Mouse (Mus musculus) myocyte (in vitro differentiated cells): ENCODE results near the gene Plcl2. TPM values are rescaled to one million over a fixed set of nuclear protein-coding genes. Genes with fewer than 3 reads are reported as not detected.
"Not testable (repeated sequence)": the region's sequence is repeated elsewhere in the genome, so short reads cannot be mapped to it uniquely, and the experiment has no call there.

ENCODE experiments used
- H3K27me3 ChIP-seq: one replicate; pipeline ENCODE4 v1.6.1; 2011; ENCODE audit not compliant: control insufficient read depth, insufficient read depth, insufficient read length
- H3K36me3 ChIP-seq: one replicate; pipeline ENCODE4 v1.6.1; 2011; ENCODE audit not compliant: control insufficient read depth, insufficient read depth
- H3K4me2 ChIP-seq: one replicate; pipeline ENCODE4 v1.6.1; 2011; ENCODE audit warnings: low read depth, control low read depth
- H3K4me3 ChIP-seq: one replicate; pipeline ENCODE4 v1.5.1; 2011; ENCODE audit warnings: mild to moderate bottlenecking, control low read depth, moderate library complexity
- H3K79me2 ChIP-seq: one replicate; pipeline ENCODE4 v1.6.1; 2011; ENCODE audit not compliant: control insufficient read depth, insufficient read depth
- H3ac ChIP-seq: one replicate; pipeline ENCODE4 v1.6.1; 2011; ENCODE audit not compliant: control insufficient read depth, insufficient read length
- CEBPB ChIP-seq: IDR thresholded peaks from 2 replicates; pipeline ENCODE4 v1.6.1; 2011; ENCODE audit warnings: mild to moderate bottlenecking, moderate library complexity; ENCODE audit not compliant: poor library complexity, insufficient read depth, severe bottlenecking
- E2F4 ChIP-seq: IDR thresholded peaks from one replicate; pipeline ENCODE4 v1.6.1; 2011; ENCODE audit warnings: mild to moderate bottlenecking, control low read depth, moderate library complexity; ENCODE audit not compliant: insufficient read depth
- MAX ChIP-seq: IDR thresholded peaks from one replicate; pipeline ENCODE4 v1.6.1; 2011; ENCODE audit warnings: low read depth, mild to moderate bottlenecking, control low read depth
- MYOD1 ChIP-seq, 3 experiments: IDR thresholded peaks; one replicate each; pipeline ENCODE4 v1.6.1; 2011; ENCODE audit warnings: control low read depth in 2 of 3, low read depth in 2 of 3, mild to moderate bottlenecking in 2 of 3, moderate library complexity in 1 of 3; ENCODE audit not compliant: insufficient read length in 2 of 3, control insufficient read depth in 1 of 3
- MYOG ChIP-seq, 3 experiments: IDR thresholded peaks; one replicate each; pipeline ENCODE4 v1.6.1; 2011; ENCODE audit warnings: control low read depth in 2 of 3, low read depth in 2 of 3, mild to moderate bottlenecking in 2 of 3; ENCODE audit not compliant: insufficient read length in 2 of 3, control insufficient read depth in 1 of 3, insufficient read depth in 1 of 3
- POLR2A ChIP-seq: IDR thresholded peaks from one replicate; pipeline ENCODE4 v1.6.1; 2011; ENCODE audit warnings: low read depth, mild to moderate bottlenecking, control low read depth, moderate library complexity; ENCODE audit not compliant: insufficient read length
- POLR2AphosphoS2 ChIP-seq: IDR thresholded peaks from one replicate; pipeline ENCODE4 v1.6.1; 2011; ENCODE audit warnings: low read depth, control low read depth; ENCODE audit not compliant: insufficient read length
- REST ChIP-seq: IDR thresholded peaks from one replicate; pipeline ENCODE4 v1.6.1; 2011; ENCODE audit warnings: mild to moderate bottlenecking, control low read depth, moderate library complexity; ENCODE audit not compliant: insufficient read depth, insufficient read length
- SRF ChIP-seq: IDR thresholded peaks from one replicate; pipeline ENCODE4 v1.6.1; 2011; ENCODE audit warnings: low read depth; ENCODE audit not compliant: control insufficient read depth, insufficient read length
- TCF12 ChIP-seq: IDR thresholded peaks from one replicate; pipeline ENCODE4 v1.6.1; 2011; ENCODE audit warnings: mild to moderate bottlenecking, control low read depth; ENCODE audit not compliant: poor library complexity, insufficient read depth, severe bottlenecking
- TCF3 ChIP-seq: IDR thresholded peaks from one replicate; pipeline ENCODE4 v1.6.1; 2011; ENCODE audit warnings: low read depth, control low read depth; ENCODE audit not compliant: insufficient read length
- USF1 ChIP-seq: IDR thresholded peaks from one replicate; pipeline ENCODE4 v1.6.1; 2011; ENCODE audit warnings: low read depth, mild to moderate bottlenecking, control low read depth, moderate library complexity
- polyA plus RNA-seq: library from polyadenylated mRNA; unstranded; fragments of >200 nt; fragmentation: generic; extraction: Trizol; gene quantifications from one replicate; pipeline ENCODE4 v1.2.1, GENCODE M21; 2012; ENCODE audit warnings: missing spikeins

Gene Plcl2
- polyA plus RNA-seq, 1 experiment, result 13.2 TPM

DNA sequence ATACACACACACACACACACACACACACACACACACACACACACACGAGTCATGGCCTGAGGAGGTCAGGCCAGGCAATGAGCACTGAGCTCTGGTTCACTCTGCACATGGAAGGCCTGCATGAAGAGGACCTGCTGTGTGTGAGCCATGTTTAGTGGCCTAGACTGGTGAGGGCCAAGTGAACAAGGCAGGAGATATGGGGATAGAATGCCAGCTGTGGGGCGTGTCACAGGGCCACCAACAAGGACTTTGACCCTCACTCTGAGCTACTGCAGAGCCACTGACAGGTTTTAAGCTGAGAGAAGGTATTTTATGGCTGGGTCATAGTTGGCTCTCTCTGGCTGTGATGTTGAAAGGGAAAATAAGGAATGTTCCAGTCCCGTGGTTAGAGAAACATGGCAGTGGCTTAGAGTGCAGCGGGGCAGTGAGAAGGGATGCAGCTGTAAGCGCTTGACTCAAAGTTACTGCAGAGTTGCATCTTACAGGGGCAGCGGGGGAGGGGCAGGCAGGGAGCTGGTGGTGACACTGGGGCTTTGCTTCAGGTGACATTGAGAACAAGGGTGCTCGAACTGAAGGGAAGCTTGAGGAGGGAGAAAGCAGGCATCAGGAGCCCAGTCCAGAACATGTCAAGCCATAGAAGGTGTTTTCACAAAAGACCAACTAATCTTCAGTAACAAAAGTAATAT is 175.9 kb downstream of the Plcl2 start:
- peaks cover 3% of the 10 kb centered on the region for H3K36me3 ChIP-seq
- TF ChIP-seq MYOG (IDR thresholded peaks at IDR 0.05; ENCODE audit: control insufficient read depth in 1 of 3, insufficient read depth in 1 of 3, insufficient read length in 2 of 3, low read depth in 2 of 3), result no peak
- TF ChIP-seq CEBPB, result no peak
- no peak for TF ChIP-seq REST
- no peak for TF ChIP-seq POLR2AphosphoS2
- no peak for TF ChIP-seq TCF12
- TF ChIP-seq MAX, result no peak
- no peak for TF ChIP-seq TCF3
- no peaks in the 10 kb centered on the region for H3K79me2 ChIP-seq
- no peak overlapping the region for H3K4me2 ChIP-seq
- H3ac ChIP-seq, result no peak overlapping the region
- no peak overlapping the region for H3K4me3 ChIP-seq
- no peaks in the 10 kb centered on the region for H3K27me3 ChIP-seq

DNA sequence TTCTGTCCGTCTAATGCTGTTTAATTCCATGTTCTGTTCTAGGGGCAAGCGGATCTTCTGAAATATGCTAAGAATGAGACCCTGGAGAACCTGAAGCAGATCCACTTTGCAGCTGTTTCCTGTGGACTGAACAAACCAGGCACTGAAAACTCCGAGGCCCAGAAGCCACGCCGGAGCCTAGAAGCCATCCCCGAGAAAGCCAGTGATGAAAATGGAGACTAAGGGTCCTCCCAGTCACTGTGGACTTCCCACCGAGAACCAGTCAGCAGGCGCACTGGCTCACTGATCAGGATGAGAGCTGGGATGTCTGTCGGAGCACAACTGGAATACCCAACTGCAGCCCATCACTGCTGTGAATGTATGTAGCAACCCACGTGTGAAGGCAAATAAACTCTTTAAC is 178.5 kb downstream of the Plcl2 start:
- H3K4me3 ChIP-seq, result no peak overlapping the region
- peaks cover 3% of the 10 kb centered on the region for H3K36me3 ChIP-seq
- H3ac ChIP-seq, result no peak overlapping the region
- H3K79me2 ChIP-seq, result no peaks in the 10 kb centered on the region
- TF ChIP-seq MAX (no peak), USF1 (no peak), MYOG (IDR thresholded peaks at IDR 0.05; ENCODE audit: control insufficient read depth in 1 of 3, insufficient read depth in 1 of 3, insufficient read length in 2 of 3, low read depth in 2 of 3) (no peak), REST (no peak), TCF3 (no peak), MYOD1 (IDR thresholded peaks at IDR 0.05; ENCODE audit: control insufficient read depth in 1 of 3, insufficient read length in 2 of 3, low read depth in 2 of 3) (no peak), CEBPB (no peak), SRF (no peak), POLR2AphosphoS2 (no peak), POLR2A (no peak)
- H3K4me2 ChIP-seq, result no peak overlapping the region
- H3K27me3 ChIP-seq, result no peaks in the 10 kb centered on the region

DNA sequence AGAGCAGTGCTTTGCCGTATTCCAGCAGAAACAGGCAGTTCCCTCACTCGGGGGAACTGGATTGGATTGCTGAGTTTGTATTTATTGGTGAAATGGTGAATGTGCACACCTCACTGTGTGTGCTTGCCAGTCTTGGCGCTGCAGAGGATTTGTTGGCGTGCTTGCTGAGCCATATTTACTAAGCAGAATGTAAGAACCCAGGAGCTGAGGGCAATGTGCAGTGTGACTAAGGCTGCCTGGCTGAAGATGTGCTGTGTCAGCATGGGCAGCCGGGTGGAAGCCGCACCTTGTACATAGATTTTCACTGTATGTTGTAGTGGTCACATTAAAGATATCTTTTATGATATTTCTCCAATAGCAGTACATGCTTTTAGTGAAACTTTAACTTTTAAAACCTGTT is 178.9 kb downstream of the Plcl2 start:
- H3K79me2 ChIP-seq, result no peaks in the 10 kb centered on the region
- H3K36me3 ChIP-seq, result peaks cover 3% of the 10 kb centered on the region
- no peaks in the 10 kb centered on the region for H3K27me3 ChIP-seq
- no peak overlapping the region for H3K4me2 ChIP-seq
- no peak overlapping the region for H3ac ChIP-seq
- TF ChIP-seq POLR2AphosphoS2, result no peak
- no peak for TF ChIP-seq SRF
- TF ChIP-seq MYOD1 (IDR thresholded peaks at IDR 0.05; ENCODE audit: control insufficient read depth in 1 of 3, insufficient read length in 2 of 3, low read depth in 2 of 3), result no peak
- TF ChIP-seq MAX, result no peak
- no peak for TF ChIP-seq USF1
- TF ChIP-seq E2F4, result no peak
- no peak for TF ChIP-seq POLR2A
- TF ChIP-seq TCF12, result no peak
- TF ChIP-seq MYOG (IDR thresholded peaks at IDR 0.05; ENCODE audit: control insufficient read depth in 1 of 3, insufficient read depth in 1 of 3, insufficient read length in 2 of 3, low read depth in 2 of 3), result no peak
- no peak for TF ChIP-seq REST
- no peak for TF ChIP-seq TCF3
- TF ChIP-seq CEBPB, result no peak
- H3K4me3 ChIP-seq, result no peak overlapping the region

GRCm38 (mm10) chr17:50698410-50698809 is 189.2 kb downstream of the Plcl2 start:
- H3ac ChIP-seq, H3K4me3 ChIP-seq, H3K27me3 ChIP-seq, H3K4me2 ChIP-seq, H3K79me2 ChIP-seq, H3K36me3 ChIP-seq: not testable (repeated sequence)

GRCm38 (mm10) chr17:50710497-50711222 is 201.5 kb downstream of the Plcl2 start:
- Histone ChIP-seq H3K4me3 (no peak overlapping the region), H3K4me2 (no peak overlapping the region), H3ac (no peak overlapping the region), H3K36me3 (no peaks in the 10 kb centered on the region), H3K27me3 (no peaks in the 10 kb centered on the region), H3K79me2 (no peaks in the 10 kb centered on the region)
- TF ChIP-seq POLR2A (no peak), CEBPB (no peak), POLR2AphosphoS2 (no peak), TCF3 (no peak), REST (no peak), USF1 (no peak), E2F4 (no peak), MAX (no peak), MYOD1 (IDR thresholded peaks at IDR 0.05; ENCODE audit: control insufficient read depth in 1 of 3, insufficient read length in 2 of 3, low read depth in 2 of 3) (no peak), MYOG (IDR thresholded peaks at IDR 0.05; ENCODE audit: control insufficient read depth in 1 of 3, insufficient read depth in 1 of 3, insufficient read length in 2 of 3, low read depth in 2 of 3) (no peak), SRF (no peak), TCF12 (no peak)
